Mouse (Mus musculus): ENCODE results near the gene Cbfa2t2.

Cbfa2t2 gene

DNA sequence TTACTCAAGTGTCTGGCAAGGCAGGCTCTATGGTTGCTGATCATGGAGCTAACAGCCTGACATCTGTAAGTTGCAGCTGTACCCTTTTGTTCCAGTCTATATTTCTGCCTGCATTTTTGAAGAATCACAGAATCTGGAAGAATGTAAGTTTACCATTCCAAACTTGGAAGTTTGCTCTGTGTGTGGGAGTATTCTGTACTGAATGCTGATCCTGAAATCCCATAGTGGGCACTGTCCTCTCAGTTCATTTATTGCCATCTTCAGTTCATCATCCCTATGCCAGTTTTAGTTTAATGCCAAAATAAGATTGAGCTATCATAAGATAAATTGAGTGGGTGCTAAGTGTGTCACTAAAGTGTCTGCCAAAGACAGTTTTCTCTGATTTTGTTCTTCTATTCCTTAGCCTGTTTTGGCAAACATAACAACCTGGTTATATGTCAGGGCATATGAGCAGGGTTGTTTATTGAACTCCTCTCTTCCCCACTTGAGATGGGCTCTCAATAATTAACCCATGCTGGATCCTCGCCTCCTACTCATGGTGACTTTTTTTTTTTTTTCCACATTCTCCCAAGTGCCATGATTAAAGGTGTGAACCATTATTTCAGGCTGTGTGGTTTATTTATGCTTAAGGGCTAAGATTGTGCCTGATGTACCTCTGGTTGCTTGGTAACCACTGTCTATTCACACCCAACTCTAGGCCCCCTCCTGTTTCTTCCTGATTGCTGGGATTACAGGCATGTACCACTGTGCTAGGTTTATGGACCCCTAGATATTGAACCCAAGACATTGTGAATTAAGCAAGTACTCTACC is 38.2 kb downstream of the Cbfa2t2 start:
- no peak for DNase-seq (ENCODE audit: low read depth)

DNA sequence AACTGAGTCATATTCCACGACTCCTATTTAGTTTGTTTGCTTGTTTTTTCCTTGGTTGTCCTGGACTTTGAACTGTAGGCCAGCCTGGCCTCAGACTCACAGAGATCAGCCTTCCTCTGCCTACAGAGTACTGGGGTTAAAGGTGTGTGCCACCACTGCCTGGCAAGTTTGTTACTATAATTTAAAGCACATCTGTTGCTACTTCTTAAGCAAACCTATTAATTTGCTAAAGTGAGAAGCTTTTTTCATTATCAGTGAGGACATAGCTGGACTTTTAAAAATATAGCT is 38.7 kb downstream of the Cbfa2t2 start:
- DNase-seq (ENCODE audit: low read depth): no peak

DNA sequence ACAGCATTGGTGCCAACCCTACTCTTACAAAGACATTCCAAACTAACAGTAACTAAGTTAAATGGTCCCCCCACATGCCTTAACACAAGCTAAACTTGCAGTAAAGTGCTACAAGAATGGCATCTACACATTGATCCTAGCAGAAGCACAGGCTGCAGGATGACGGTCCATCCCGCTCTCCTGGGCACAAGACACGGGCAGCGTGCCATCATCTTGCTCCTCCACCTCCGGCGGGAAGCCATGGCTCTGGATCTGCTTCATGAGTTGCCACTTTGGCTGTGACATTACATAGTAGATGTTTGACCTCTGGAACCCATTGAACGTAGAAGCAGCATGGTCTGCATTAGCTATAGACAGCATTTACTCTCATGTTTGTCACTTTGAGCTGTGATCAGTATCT is 39.6 kb downstream of the Cbfa2t2 start:
- no peak for DNase-seq (ENCODE audit: low read depth)

DNA sequence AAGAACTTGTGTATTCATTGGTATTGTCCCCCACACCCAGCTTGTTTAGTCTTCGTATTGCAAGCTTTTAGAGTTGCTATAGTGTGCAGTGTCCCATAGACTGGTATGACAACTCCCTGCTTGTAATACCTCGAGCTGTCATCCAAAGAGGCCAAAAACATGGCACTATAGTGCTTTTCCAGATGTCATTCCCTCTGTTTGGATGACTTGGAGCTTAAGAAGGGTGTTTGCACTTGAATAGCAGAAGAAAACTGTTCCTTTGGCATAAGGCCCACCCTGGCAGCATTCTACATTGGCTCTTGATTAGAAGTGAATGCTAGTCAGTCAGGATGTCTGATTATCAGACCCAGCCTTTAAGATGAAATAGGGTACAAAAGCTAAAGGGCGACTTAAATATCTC is 40.7 kb downstream of the Cbfa2t2 start:
- DNase-seq (ENCODE audit: low read depth): peak; percentile 50

DNA sequence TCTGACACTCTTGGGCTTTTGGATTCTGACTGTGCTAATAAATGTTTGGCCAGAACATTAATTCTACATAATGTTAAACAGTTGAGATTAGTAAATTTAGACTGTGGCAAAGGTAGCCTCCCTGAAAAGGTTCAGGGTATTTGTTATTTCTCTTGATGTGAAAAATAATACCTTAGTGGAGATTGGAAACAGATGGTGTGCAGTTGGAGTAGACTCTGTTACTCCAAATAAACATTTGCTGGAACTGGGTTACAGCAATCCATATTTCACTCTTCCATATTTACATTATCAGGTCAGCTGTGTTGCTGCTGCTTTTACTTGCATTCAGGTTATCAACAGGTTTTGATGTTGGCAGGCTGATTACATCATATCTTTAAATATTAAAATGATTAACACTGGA is 55.5 kb downstream of the Cbfa2t2 start:
- peak; percentile 45 for DNase-seq (ENCODE audit: low read depth)

DNA sequence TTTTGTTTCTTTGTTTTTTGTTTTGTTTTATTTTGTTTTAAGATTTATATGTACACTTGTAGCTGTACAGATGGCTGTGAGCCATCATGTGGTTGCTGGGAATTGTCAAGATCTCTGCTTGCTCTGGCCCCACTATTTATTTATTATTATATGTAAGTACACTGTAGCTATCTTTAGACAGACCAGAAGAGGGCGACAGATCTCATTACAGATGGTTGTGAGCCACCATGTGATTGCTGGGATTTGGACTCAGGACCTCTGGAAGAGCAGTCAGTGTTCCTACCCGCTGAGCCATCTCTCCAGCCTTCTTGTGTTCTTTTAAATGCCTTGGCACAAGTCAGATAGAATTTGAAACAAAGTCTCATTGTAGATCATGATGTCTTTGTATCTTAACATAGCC is 57.3 kb downstream of the Cbfa2t2 start:
- DNase-seq (ENCODE audit: low read depth): peak; percentile 31

DNA sequence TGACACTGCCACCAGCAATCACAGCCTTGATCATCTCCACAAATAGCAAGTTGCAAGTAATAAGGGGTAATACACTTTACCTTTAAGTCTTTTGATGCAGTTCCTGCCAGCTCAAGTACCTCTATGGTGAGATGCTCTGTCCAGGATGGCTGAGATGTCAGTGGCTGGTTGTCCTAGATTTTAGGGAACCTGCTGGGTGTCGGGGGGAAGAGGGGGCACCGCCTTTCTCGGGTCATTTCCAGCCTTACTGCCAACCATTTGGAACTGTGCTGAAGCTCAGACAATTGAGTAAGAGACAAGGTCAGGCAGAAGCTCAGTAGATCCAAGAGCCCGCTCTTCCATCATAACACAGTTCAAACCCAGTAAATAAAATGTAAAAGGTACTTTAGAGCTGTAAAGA is 58.7 kb downstream of the Cbfa2t2 start:
- no peak for DNase-seq (ENCODE audit: low read depth)

DNA sequence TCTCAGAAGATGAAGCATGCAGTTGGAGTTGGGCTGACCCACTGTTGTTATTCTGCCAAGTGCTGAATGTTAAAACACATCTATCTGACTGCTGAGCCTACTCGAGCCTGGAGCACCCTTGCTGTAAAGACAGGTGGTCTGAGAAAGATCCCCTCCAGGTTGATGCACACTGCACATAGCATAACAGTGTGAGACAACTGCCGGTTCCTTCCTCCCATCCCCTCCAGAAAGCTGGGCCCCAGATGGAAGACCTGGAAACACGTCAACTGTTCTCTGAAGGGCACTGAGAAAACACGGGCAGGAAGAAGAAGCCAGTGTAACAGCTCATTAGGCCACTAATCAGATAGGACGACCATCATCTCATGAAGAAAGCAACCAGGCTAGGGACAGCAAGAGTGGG is 62.3 kb downstream of the Cbfa2t2 start:
- no peak for DNase-seq (ENCODE audit: low read depth)

DNA sequence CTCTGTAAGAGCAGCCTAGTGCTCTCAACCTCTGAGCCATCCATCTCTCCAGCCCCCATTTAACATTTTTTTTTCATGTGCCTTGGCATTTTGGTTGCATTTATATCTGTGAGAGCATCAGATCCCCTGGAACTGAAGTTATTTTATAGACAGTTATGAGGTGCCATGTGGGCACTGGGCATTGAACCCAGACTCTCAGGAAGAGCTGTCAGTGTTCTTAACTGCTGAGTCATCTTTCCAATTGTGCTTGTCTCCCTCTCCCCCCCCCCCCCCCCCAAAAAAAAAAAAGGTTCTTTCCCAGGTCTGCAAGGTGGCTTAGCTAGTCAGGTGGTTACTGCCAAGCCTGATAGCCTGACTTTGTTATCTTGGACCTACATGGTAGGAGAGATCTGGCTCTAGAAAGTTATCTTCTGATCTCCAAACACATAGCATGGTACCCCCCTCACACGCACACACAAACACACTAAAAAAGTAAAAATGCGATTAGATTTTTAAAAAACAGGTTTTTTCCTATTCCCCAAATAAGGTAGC is 63.5 kb downstream of the Cbfa2t2 start:
- no peak for DNase-seq (ENCODE audit: low read depth)

DNA sequence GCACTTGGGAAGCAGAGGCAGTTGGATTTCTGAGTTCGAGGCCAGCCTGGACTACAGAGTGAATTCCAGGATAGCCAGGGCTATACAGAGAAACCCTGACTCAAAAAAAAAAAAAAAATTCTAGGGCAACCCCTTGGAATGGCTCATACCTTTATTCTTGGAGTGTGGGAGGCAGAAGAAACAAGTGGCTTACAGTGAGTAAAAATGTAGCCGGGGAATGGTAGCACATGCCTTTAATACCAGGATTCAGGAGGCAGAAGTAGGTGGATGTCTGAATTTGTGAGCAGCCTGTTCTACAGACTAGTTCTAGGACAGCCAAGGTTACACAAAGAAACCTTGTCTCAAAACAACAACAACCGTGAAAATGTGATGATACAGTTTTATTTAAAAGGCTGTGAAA is 64.5 kb downstream of the Cbfa2t2 start:
- no peak for DNase-seq (ENCODE audit: low read depth)

DNA sequence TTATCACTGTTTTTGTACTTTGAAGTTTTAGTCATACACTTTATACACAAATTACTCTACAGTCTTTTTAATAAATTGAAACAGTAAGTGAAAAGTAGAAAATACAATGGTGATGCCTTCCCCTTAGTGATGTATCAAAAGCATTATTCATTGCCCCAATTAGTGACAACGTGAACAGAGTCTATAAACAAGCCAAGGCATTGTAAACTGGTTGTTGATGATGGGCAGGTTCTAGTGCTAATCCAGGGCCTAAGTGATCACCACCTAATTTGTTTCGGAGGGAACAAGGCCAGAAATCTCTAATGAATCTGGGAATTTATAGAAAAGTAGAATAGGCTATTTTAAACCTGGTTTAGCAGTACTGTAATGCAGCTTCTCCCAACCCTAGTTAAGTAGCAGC is 70.8 kb downstream of the Cbfa2t2 start:
- DNase-seq (ENCODE audit: low read depth): no peak

DNA sequence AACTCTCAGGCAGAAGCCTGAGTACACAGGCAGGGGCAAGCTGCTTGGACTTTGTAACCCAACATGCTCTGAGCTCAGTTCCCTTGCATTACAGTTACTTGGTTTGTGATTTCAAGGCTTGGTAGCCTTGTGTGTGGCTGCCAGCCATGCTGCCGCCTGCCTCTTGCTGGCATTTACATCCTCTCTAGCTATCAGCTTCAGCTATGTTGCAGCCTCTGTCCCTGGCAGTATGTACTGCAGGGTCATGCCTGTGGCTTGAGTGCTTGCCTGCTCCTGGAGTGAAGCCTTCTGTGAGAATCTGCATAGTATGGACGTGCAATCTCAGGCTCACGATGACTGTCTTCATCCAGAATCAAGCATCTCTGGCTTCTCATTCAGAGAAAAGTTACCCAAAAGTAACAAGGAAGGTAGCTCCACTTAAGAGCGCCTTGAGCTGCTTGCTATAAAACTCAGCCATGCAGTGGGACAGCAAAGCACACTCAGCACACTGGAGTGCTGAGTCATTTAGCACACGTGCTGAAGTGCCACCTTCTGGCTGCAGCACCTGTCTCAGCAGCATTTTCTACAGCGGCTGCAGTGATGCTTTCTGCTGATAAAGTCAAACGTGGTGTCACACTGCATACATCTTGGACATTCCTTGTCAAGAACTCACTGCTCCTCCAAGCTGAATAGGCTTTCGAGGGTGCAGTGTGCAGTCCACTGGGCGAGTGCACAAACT is 71.4 kb downstream of the Cbfa2t2 start:
- peak; percentile 24 for DNase-seq (ENCODE audit: low read depth)

DNA sequence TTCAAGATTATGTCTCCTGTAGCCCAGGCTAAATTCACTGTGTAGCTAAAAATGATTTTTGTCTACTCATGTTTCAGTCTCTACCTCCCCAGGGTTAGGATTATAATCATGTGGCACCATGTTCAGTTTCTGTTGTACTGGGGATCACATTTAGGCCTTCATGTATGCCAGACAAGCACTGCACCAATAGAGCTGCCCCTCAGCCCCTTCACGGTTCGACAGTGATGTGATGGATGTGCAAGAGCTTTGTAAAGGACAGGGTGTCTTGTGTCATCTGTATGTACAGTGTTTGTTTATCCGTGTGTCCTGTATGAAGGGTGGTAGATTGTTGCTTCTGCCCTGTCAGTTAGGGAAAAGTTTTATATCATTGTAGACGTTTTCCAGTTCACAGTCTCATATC is 72.2 kb downstream of the Cbfa2t2 start:
- DNase-seq (ENCODE audit: low read depth): no peak

DNA sequence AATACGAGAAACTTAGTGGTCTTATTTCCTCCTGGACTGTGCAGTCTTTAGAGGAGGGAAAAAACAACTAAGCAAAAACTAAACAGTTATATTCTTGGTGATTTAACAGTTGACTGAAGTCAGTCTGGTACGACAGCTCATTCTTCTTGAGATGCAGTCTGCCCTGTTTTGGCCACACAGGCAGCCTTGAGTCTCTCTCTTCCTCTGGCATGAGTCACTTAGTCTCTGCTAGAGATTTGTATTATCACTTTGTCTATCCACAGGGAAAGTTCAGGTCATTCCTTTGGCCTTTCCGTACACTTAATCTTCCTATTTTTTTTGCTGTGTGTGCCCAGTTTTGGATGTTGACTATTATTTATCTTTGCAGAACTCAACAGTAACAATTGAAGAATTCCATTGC is 73.9 kb downstream of the Cbfa2t2 start:
- no peak for DNase-seq (ENCODE audit: low read depth)

DNA sequence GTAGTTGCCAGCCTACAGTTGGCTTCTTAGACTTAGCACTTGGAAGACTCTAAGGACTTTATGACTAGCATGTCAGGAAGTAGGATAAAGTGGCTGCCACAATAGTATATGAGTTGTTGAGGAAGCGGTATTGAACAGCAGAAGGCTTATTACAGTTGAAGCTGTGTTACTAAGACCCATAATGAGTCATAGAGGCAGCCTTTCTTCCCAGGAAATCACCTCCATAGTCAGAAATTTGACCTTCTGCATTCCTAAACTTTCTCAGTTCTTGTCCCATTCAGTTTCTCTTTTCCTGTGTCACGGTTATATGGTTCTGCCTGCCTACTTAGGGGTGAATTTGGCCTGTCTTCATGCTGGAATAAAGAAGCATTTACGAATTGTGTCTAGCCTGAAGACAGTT is 80.7 kb downstream of the Cbfa2t2 start:
- DNase-seq (ENCODE audit: low read depth): peak; percentile 14

DNA sequence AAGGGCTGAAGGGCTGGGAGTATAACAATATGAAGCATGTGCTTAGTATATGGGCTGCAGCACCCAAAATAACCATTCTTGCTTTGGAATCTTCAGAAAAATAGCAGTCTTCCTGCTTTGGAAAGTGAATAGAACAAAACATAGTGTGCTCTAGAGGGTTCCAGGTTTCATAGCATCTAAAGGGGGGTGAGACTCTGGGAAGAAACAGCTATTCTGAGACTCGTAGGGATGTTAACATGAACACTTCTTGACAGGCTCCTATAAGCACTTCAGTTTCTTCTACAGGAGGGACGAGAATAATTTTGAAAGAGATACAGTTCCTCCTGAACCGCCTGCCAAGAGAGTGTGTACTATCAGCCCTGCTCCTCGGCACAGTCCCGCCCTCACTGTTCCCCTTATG is 81.1 kb downstream of the Cbfa2t2 start:
- DNase-seq (ENCODE audit: low read depth): no peak

DNA sequence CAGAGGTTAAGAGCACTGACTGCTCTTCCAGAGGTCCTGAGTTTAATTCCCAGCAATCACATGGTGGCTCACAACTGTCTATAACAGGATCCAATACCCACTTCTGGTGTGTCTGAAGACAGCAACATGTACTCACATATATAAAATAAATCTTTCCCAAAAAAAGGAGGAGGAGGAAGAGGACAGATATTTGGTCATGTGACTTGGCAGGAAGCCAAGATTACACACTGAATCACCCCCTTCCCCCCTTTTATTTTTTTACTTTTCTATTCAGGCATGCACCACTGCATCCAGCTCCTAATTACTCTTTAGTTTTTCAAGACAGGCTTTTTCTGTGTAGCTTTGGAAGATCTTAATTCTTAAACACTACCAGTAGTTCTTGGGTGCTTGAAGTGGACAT is 85.2 kb downstream of the Cbfa2t2 start:
- DNase-seq (ENCODE audit: low read depth): peak; percentile 28

DNA sequence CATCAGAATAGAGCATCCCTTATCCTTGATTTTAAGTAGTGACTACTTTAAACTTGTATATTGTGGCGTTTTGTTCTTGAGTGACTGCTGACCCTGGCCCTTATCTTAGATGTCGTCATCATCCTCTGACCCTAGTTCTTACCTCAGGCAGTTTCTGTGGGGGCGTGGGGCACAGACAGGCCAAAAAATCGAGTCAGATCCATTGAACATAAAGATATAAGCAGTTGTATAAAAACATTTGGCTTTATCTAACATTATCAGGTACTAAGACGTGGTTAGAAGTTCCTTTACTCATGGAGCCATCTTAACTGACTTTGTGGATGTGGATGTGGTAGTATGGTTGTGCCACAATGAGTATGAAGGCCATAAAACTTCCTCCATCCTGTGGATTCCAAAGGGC is 86.1 kb downstream of the Cbfa2t2 start:
- no peak for DNase-seq (ENCODE audit: low read depth)

DNA sequence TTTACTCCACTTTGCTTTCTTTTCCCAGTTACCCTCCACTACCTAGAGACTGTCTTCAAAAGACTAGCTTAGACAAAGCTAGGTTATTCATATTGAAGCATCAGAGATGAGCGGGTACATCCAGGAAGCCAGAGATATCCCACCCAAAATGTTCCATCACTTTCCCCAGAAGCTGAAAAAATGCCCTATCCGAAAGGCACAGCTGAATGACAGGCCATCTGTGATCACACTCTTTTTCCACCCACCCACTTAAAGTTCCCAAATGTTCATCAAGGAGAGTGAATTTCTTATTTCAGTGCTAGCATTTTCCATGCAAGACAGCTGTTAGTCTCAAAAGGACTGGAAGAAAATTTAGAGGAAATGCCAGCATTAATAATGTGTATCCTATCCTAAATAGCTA is 89.0 kb downstream of the Cbfa2t2 start:
- DNase-seq (ENCODE audit: low read depth): no peak

DNA sequence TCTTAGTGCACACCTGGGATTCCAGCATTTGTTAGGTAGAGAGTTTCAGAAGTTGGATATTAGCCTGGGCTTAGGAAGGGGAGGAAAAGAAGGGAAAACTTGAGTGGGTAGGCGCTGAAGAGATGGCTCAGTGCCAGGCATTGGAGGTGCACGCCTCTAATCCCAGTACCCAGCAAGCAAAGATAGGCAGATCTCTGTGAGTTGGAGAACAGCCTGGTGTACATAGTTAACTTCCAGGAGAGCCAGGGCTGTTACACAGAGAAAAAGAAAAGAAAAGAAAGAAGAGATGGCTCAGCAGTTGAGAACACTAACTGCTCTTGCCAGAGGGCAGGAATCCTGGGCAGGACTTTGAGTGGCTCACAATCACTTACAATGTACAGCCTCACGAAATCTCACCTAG is 90.2 kb downstream of the Cbfa2t2 start:
- DNase-seq (ENCODE audit: low read depth): no peak

DNA sequence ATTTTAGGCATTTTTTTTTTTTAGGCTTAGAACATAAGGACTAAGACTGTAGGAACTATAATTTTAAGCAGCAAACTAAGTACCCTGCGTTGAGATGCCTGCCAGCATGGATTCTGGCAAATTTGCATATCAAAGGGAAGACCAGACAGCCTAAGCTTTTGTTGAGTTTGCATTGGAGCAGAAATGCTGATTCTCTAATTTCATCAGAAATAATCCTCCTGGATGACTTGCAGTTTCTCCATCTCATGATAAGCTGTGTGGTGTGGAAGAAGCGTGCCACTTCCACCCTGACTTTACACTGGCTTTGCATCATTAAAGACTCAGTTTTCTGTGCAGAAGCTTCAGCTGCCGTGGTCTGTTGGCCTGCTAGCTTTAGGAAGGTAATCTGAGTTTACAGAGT is 96.6 kb downstream of the Cbfa2t2 start:
- no peak for DNase-seq (ENCODE audit: low read depth)

DNA sequence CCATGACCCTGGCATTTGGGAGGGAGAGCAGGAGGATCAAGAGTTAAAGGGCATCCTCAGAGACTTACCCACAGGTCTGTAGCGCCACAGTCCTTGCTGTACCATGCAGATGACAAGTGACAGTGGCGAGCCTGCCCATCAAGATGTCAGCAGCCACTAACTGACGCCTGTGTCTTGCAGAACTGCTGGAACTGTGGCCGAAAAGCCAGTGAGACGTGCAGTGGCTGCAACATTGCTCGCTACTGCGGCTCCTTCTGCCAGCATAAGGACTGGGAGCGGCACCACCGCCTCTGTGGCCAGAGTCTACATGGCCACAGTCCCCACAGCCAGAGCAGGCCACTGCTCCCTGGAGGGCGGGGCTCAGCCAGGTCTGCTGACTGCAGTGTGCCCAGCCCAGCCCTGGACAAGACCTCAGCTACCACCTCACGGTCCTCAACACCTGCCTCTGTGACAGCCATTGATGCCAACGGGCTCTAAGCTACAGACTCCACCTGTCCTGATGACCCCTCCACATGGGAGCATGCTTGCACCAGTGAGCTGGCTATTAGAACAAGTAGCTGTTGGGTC is 98.5 kb downstream of the Cbfa2t2 start:
- no peak for DNase-seq (ENCODE audit: low read depth)

DNA sequence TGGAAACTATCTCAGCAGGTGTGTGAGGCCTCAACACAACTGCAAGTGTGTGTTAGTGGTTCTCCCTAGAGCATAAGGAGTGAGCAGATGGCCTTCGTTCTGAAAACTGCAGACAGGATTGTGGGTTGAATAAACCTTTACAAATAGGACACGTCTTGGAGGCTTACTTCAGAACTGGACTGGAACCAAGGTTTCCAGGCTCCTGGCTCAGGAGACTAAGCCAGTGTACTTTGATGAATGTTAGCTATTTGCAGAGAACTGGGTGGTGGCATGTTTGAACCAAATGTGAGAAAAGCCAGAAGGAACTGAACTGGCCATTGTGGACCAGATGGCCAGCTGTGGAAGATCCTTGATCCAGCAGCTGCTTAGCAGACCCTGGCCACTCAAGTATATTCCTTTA is 102.0 kb downstream of the Cbfa2t2 start:
- peak; percentile 20 for DNase-seq (ENCODE audit: low read depth)
